Mouse (Mus musculus): ENCODE data around the gene Actr3b.
"Not testable (repeated sequence)": the region's sequence is repeated elsewhere in the genome, so short reads cannot be mapped to it uniquely, and the experiment has no call there.

DNA sequence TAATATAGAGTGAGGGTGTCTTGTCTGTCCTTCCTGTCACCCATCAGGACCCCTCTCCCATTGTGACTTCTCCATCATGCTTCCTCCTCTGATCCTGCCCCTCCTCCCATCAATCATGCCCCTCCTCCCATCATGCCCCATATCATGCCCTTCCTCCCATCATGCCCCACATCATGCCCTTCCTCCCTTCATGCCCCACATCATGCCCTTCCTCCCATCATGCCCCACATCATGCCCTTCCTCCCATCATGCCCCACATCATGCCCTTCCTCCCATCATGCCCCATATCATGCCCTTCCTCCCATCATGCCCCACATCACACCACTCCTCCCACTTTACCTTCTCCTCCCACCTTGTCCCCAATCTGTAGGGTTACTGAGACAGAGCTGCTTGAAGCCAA is 116.1 kb downstream of the Actr3b start:
- not testable (repeated sequence) for TF ChIP-seq POLR2A (IDR thresholded peaks at IDR 0.05; ENCODE audit: borderline replicate concordance, insufficient read depth, low read length); CTCF (IDR thresholded peaks at IDR 0.05; ENCODE audit: borderline replicate concordance, insufficient read depth, low read depth, low read length)
